Mouse (Mus musculus): Measurements from ENCODE around the gene Dennd4b.
"Not testable (repeated sequence)": the region's sequence is repeated elsewhere in the genome, so short reads cannot be mapped to it uniquely, and the experiment has no call there.

Gene Dennd4b

DNA sequence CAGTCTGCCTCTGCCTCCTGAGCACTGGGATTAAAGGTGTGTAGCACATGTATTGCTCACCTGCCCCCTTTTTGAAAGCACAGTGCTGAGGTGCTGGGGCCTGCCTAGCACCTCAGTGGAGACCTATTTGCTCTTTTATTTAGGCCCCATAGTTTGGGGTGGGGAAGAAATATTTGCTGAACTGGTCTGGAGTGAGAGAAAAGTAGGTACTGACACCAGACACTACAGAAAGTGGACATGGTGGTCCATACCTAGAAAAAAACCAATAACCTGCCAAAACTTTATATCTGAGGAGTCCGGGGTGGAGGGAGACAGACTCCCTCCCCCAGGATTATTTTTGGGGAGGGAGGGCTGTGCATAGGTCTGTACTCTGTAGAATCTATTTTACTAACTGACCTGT lies 11.8 kb upstream of the Dennd4b start:
- not testable (repeated sequence) for DNase-seq (ENCODE audit: low spot score)

DNA sequence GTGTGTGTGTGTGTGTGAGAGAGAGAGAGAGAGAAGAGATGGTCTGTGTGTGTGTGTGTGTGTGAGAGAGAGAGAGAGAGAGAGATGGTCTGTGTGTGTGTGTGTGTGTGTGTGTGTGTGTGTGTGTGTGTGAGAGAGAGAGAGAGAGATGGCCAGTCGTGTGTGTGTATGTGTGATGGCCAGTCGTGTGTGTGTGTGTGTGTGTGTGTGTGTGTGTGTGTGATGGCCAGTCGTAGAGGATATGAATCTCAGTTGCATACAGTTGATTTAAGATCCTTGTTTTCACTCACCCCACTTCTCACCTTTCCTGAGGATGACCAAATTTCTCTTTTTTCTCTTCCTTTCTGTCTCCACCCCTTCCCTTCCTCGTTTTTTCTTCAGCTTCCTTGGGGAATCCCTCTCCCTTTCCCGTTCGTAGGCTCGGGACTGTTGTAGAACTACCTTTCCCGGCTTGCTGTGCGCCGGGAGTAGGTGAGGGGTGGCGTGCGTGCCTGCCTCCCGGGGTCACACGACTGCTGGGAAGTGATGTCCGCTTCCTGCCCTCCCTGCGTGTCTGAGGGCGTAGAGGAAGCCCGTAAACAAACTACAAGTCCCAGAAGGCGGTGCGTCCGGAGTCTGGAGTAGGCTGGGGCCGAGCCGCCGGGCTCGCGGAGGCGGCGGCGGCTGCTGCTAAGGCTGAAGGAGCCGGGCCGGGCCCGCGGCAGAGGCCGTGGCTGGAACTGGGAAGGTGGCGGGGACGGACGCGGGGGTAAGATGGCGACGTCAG lies 11.1 kb upstream of the Dennd4b start, which contains the start of gene Crtc2:
TSS of gene Crtc2 (plus strand) at position 511 of the 766 bp plus-strand sequence.
- peak; percentile 97 for DNase-seq (ENCODE audit: low spot score)

DNA sequence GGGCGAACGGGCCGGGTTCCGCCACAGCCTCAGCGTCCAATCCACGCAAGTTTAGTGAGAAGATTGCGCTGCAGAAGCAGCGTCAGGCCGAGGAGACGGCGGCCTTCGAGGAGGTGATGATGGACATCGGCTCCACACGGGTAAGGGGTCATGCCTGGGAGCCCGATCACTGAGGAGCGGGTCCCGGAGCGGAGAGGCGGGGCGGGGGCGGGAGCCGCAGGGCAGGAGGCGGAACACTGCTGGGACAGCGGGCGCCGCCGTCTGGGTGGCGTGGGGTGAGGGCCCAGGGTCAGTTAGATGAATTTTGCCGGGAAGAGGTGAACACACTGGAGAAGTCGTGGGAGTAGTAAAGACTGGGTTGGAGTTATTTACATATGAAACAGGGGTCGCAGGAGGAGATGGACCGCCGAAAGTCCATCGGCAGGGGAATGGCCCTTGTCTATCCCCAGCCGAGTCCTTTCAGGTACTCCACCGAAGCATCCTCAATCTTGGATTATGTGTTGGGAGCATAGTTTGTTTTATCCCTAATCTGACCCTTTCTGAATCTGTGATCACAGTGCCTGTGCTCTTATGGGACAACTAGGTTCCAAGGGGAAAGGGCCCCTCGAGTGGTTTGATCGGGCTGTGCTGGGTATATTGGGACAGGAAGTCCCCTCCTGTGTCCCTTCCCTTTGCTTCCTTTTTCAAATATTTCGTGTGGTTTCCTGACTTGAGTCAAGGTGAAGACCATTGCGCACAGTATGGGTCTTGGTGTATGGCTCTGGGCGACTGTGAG lies 10.4 kb upstream of the Dennd4b start:
- no peak for DNase-seq (ENCODE audit: low spot score)

DNA sequence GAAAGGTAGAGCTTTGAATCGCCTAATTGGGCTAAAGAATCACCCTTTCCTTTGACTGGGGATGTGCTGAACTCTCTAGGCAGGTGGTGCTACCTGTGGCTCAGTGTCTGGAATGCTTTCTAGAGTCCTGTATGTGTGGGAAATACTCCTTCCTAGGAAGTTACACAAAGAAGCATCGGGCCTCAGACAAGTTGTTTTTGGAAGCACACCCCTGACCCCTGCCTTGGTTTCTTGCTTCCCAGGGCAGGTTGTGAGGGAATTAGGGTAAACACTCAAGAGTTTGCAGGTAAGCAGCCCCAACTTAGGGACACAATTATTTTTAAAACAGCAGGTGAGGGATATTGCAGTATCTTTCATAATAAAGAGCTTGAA lies 9.8 kb upstream of the Dennd4b start:
- no peak for DNase-seq (ENCODE audit: low spot score)

DNA sequence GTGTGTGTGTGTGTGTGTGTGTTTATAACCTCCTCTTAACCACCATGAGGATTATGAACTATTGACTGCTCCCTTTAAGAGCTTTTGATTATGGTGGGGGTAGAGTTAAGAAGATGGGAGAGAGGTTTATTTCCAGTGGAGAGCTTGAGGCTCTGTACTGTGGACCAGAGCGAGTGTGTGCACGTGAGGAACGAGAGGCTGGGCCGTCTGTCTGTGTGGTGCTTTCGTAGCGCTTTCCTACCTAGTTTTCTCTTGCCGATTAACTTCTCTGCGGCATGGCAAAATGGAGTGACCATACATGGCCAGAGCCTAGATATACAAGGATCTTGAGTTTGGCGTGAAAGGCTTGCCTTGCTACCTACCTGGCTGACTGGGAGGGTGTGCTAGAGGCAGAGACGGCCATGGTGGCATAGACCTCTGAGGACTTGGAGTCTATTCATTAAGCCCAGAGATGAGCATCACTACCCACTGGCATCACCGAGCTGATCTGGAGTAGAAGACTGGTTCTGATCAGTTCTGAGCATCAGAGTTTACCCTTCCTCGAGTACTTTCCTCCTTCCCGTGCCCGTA lies 9.1 kb upstream of the Dennd4b start:
- no peak for DNase-seq (ENCODE audit: low spot score)

DNA sequence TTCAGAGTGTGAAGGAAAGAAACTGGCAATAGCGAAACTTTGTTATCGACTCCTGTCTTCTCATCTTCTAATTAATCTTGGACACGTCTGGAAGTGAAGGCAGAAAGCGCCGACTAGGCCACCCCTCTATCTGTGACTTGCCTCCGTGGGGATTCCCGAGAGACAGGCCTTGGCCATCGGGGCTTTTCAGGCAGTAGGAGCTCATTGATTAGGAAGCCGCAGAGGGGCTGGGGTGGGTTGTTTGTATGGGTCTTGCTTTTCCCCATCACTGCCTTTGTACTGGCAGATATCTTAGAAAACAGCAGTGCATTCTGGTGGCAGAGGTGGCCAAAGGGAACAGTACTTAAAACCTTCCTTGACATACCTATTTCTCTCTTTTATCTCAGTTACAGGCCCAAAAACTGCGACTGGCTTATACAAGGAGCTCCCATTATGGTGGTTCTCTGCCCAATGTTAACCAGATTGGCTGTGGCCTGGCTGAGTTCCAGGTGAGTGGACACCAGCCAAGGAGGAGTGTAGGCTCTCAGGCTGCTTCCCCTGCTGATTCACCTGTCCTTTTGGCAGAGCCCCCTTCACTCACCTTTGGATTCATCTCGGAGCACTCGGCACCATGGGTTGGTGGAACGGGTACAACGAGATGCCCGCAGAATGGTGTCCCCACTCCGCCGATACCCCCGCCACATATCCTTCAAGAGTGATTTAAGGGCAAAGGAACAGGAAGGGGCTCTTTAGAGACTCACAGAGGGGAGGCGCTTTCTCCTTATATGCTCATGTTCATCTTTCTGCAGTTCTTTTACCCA lies 8.1 kb upstream of the Dennd4b start:
- DNase-seq (ENCODE audit: low spot score) = no peak

DNA sequence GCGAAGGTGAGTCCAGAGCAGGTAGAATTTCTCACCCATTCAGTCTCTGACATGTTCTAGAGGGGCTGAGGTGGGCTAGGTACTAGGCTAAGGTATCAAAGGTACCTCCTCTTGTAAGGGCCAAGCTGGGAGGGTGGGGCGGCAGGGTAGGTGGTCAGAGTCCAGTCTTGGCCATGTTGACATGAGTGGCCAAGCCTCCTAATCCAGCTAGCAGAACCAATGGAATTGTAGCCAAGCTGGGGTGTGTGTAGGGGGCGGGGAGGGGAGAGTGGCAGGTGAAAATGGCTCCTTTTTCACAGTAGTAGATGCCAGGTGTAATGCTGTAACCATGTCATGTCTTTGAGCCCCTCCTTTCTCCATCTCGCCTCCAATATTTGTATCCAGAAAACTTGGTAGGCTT lies 6.5 kb upstream of the Dennd4b start:
- no peak for DNase-seq (ENCODE audit: low spot score)

DNA sequence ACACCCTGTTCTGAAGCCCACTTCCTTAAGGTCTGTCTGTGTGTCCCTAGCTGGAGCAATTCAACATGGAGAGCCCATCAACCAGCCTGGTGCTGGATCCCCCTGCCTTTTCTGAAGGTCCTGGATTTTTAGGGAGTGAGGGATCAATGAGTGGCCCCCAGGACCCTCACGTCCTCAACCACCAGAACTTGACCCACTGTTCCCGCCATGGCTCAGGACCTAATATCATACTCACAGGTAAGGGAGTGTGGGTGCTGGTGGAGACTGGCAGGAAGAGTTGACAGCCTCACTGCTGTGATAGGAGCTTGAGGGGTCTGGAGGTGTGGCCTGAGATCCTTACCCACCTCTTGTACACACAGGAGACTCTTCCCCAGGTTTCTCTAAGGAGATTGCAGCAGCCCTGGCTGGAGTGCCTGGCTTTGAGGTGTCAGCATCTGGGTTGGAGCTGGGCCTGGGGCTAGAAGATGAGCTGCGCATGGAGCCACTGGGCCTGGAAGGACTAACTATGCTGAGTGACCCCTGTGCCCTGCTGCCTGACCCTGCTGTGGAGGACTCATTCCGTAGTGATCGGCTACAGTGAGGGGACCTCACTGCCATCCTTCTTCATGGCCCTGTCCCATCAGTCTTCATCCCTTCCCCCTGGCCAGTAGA lies 1.7 kb upstream of the Dennd4b start:
- no peak for DNase-seq (ENCODE audit: low spot score)

DNA sequence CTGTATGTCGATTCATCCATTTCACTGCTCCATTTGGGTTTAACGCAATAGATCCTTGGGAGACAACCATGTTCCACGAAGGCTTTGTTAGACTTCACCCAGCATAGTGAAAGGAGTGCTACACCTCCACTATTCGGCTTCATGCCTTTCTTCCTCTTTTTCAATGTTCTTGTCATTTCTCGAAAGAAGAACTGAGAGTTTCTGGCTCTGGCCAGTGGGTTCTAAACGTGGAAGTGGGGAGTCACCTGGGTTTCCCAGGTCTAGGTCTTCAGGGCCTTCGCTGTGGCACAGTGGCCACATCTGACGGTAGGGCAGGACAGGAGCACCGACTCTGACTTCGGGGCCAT lies 325 bp upstream of the Dennd4b start:
- DNase-seq (ENCODE audit: low spot score) = no peak

DNA sequence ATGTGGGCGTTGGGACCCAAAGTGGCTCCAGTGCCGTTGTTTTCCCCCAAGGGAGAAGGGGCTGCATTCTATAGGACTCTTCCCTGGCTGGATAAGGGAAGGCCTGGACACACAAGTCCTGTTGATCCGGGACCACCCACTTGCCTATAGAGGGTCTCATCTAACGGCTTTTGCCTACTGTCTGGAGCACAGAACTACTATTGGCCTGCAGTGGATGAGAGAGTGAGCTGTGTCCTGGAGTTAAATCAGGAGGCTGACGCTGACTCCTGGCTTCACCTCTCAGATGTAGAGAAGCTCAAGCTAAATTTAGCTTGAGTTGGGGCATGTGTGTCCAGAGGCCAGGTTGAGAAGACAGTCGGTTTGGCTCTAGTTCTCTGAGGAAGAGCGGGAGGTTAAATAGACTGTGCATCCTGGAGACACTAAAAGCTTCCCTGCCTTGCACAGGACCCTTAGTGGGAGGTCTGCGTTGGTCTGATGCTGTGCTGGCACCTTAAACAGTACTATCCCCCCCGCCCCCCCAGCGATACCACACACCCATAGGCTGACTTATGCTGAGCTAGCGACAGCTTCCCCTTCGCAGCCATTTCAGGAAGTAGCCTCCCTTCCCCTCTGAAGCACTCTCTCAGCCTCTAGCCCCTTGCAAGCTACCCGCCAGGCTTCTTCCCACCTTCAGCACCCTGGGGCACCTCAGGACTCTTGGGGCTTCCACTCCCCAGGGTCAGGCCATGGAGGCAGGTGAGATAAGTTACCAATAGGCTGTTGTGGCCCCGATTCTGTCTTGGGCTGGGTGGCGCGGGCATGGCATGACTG lies 1.2 kb downstream of the Dennd4b start:
- DNase-seq (ENCODE audit: low spot score) = no peak

DNA sequence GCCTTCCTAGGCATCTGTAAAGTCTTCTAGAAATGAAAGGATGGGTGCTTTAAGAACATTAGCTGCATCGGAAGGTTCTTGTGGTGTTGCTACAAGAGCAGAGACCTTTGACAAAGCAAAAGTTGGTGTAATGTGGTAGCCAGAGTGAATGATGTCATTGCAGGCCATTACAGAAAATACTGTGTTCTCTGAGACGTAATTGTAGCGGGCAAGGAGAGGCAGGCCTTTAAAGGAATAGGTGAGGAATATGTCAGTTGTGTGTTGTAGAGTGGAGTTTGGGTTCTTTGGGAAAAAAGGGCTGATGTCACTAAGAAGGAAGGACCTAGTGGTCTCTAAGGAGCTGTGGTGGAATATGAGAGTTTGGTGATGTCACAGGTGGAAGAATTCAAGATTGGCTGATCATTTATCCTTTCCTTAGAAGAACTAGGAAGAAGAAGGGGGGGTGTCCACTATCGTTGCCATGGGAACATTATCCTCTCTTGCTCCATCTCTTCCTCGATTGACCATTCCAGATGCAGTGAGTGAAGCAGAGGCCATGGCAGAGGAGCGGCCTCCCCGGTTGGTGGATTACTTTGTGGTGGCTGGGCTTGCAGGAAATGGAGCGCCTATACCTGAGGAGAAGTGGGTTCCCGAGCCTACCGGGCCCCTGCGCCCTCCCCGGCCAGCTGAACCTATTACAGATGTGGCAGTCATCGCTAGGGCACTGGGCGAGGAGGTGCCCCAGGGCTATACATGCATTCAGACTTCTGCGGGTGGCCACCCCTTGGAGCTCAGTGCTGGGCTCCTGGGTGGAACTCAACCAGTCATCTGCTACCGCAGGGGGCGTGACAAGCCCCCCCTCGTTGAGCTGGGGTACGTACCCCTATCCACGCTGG lies 2.2 kb downstream of the Dennd4b start:
- no peak for DNase-seq (ENCODE audit: low spot score)

DNA sequence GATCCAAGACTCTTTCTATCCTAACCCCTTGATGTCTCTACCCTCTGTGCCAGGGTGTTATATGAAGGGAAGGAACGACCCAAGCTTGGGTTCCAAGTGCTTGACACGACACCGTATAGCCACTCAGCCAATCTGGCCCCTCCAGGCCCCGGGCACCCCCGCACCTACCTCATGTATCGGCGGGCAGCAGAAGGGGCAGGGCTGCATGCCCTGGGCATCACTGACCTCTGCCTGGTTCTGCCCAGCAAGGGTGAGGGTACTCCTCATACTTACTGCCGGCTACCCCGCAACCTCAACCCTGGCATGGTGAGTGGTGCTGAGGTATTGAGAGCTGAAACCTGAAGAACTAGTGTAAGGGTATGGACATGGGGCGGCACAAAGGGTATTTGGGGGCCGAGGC lies 3.2 kb downstream of the Dennd4b start:
- no peak for DNase-seq (ENCODE audit: low spot score)

DNA sequence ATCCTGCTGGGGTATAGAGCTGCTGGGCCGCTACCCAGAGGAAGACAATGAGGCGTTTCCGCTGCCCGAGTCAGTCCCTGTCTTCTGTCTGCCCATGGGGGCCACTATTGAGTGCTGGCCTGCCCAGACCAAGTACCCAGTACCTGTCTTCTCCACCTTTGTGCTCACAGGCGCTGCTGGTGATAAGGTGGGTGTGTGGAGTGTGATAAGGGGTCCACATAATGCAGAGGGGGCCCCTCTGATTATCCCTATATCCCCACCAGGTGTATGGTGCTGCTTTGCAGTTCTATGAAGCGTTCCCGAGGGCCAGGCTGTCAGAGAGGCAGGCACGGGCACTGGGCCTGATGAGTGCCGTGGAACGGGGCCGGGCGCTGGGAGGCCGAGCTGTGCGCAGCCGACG lies 4.0 kb downstream of the Dennd4b start:
- no peak for DNase-seq (ENCODE audit: low spot score)

DNA sequence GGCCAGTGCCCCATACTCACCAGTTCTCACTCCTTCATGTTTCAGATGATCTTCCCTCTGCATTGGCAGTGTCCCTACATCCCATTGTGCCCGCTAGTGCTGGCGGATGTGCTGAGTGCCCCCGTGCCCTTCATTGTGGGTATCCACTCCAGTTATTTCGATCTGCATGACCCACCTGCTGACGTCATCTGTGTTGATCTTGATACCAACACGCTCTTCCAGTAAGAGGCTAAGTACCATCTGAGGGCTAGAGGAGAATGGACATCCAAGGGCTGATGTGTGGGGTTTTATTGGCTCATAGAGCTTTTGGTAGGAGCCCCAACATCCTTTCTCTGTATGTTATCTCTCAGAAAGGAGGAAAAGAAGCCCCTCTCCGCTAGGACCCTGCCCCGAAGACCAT lies 5.8 kb downstream of the Dennd4b start:
- DNase-seq (ENCODE audit: low spot score) = no peak

DNA sequence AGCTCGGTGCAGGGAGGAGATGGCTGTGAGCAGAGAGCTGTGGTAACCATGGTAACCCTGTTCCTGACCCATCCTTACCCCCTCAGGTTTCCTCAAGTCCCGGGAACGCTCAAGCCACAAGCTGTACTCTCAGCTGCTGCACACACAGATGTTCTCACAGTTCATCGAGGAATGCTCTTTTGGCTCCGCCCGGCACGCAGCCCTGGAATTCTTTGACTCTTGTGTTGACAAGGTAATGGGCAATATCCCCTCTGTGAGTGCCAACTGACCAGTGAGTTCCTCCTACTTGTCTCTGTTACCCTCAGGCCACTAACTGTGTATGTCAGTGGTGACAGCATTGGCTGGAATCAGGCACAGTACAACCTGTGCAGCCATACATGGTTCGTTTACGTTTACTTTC lies 7.2 kb downstream of the Dennd4b start:
- DNase-seq (ENCODE audit: low spot score) = no peak

DNA sequence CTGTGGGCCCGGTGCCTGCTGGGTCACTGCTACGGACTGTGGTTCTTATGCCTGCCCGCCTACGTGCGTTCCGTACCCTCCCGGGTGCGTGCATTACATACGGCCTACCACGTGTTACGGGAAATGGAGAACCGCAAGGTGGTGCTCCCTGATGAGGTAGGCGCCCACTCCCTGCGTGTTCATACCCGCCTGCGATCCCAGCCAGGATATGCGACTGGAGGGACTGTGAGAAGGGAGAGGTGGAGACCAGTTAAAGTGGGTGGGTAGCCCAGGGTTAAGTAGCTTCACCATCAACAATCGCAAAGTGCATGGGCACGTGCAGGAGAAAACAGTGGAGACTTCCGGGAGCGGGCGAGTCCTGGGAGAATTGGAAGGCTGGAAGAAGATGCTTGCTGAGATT lies 8.9 kb downstream of the Dennd4b start:
- DNase-seq (ENCODE audit: low spot score) = no peak

DNA sequence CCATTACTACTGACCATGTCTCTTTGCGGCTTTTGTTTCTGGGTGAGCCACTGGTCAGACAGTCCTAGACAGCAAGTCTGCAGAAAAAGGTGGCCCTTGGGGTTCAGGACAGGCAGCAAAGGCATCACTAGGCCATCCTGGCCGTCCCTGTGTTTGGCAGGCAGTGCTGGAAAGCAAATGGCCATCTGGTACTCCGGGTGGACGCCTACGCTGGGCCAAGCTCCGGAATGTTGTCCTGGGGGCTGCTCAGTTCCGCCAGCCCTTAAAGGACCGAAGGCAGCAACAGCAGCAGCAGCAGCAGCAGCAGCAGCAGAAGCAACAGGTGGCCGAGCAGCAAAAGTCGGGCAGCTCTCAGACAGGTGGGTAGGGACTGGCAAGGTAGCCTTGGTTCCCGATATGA lies 10.3 kb downstream of the Dennd4b start:
- no peak for DNase-seq (ENCODE audit: low spot score)

DNA sequence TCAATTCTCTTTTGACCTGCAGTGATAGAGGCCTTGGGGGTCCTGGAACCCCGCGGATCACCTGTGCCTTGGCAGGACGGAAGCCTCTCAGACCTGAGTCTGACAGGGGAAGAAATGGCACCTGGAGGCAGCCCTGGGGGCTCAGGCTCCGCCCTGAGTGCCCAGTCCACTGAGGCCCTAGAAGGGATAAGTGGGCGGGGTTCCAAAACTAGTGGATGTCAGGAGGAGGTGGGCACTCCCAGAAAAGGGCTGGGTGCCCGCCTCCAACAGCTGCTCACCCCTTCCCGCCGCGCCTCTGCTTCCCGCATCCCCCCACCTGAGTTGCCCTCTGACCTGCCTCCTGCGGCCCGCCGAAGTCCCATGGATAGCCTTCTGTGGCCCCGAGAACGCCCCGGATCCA lies 11.9 kb downstream of the Dennd4b start:
- DNase-seq (ENCODE audit: low spot score) = no peak

DNA sequence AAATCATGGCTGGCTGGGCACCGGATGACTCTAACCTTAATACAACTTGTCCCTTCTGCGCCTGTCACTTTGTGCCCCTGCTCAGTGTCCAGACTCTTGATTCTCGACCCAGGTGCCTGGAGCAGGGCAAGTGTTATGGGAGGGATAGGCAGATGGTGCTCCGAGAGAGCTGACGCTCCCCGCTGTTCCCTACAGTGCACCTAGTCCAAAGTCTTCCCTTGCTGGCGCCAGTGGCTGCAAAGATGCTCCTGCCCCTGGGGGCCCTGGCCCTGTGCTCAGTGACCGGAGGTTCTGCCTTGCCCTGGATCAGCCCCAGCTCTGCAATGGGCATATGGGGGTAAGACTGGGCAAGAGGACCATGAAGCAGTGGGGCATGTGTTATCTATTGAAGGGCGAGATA lies 12.8 kb downstream of the Dennd4b start:
- DNase-seq (ENCODE audit: low spot score) = no peak

DNA sequence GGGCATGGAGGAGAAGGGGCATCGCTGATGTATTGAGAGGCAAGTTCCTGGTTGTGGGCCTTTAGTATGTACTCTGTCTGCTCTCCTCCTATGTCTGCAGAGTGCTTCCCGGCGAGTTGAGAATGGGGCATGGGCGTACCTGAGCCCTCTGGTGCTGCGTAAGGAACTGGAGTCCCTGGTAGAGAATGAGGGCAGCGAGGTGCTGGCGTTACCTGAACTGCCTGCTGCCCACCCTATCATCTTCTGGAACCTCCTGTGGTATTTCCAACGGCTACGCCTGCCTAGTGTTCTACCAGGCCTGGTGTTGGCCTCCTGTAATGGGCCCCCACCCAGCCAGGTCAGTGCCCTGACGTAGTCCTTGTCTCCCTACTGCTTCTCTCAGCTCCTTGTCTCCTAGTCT lies 13.2 kb downstream of the Dennd4b start:
- DNase-seq (ENCODE audit: low spot score) = no peak
